Mouse (Mus musculus) ES-E14 (cell line): ENCODE data around the gene Kptn. TPM values are rescaled to one million over a fixed set of nuclear protein-coding genes. Genes with fewer than 3 reads are reported as not detected.

ENCODE experiments used
- DNase-seq: peaks from one replicate; pipeline ENCODE4 v3.0.0-alpha.2; 2013; ENCODE audit warnings: low read depth, low spot score
- H3K27ac ChIP-seq: 2 replicates; pipeline ENCODE4 v1.5.1; 2012; ENCODE audit warnings: low read depth, mild to moderate bottlenecking, low read length, moderate library complexity, mixed read lengths; ENCODE audit not compliant: poor library complexity, insufficient read depth, severe bottlenecking
- H3K36me3 ChIP-seq: 2 replicates; pipeline ENCODE4 v1.6.1; 2012; ENCODE audit warnings: mild to moderate bottlenecking, low read length, moderate library complexity, mixed read lengths; ENCODE audit not compliant: control insufficient read depth, poor library complexity, insufficient read depth, severe bottlenecking
- H3K4me1 ChIP-seq, 2 experiments: fragments of 150-350 bp in 1 of 2; sonication (generic) in 1 of 2; 2 replicates each; pipeline ENCODE4 v1.6.1; 2012; ENCODE audit warnings: low read length in 2 of 2, mild to moderate bottlenecking in 1 of 2, mixed read lengths in 1 of 2; ENCODE audit not compliant: control insufficient read depth in 2 of 2, insufficient read depth in 2 of 2, poor library complexity in 1 of 2
- H3K4me3 ChIP-seq, 2 experiments: fragments of 150-350 bp in 1 of 2; sonication (generic) in 1 of 2; 2 replicates each; pipeline ENCODE4 v1.5.1; 2012; ENCODE audit warnings: low read length in 2 of 2, low read depth in 1 of 2, mild to moderate bottlenecking in 1 of 2, mixed read lengths in 1 of 2; ENCODE audit not compliant: insufficient read depth in 1 of 2, poor library complexity in 1 of 2, severe bottlenecking in 1 of 2
- H3K9ac ChIP-seq: 2 replicates; pipeline ENCODE4 v1.6.1; 2012; ENCODE audit warnings: low read depth, mild to moderate bottlenecking, low read length, mixed read lengths; ENCODE audit not compliant: poor library complexity, insufficient read depth, severe bottlenecking
- H3K9me3 ChIP-seq: fragments of 150-350 bp; sonication (generic); 2 replicates; pipeline ENCODE4 v1.6.1; 2012; ENCODE audit warnings: low read depth, mild to moderate bottlenecking, low read length; ENCODE audit not compliant: control insufficient read depth, insufficient read depth
- CHD2 ChIP-seq: IDR thresholded peaks from 2 replicates; pipeline ENCODE4 v1.6.1; 2014; ENCODE audit warnings: mild to moderate bottlenecking, low read depth, low read length, inconsistent platforms
- HCFC1 ChIP-seq: IDR thresholded peaks from 2 replicates; pipeline ENCODE4 v1.6.1; 2012; ENCODE audit warnings: low read length, inconsistent platforms, borderline replicate concordance; ENCODE audit not compliant: insufficient read depth
- MAFK ChIP-seq: IDR thresholded peaks from 2 replicates; pipeline ENCODE4 v1.6.1; 2014; ENCODE audit warnings: mild to moderate bottlenecking, low read depth, low read length, inconsistent platforms; ENCODE audit not compliant: insufficient read depth
- ZC3H11A ChIP-seq: IDR thresholded peaks from 2 replicates; pipeline ENCODE4 v1.6.1; 2012; ENCODE audit warnings: low read depth, mild to moderate bottlenecking, inconsistent platforms, low read length, borderline replicate concordance
- ZNF384 ChIP-seq: IDR thresholded peaks from 2 replicates; pipeline ENCODE4 v1.6.1; 2012; ENCODE audit warnings: low read depth, low read length, inconsistent platforms
- in situ Hi-C, 2 experiments: fragments of 600-800 bp; cut with MboI; formaldehyde crosslinking; loops; one replicate each; pipeline ENCODE4 v1.15.1; 2025; ENCODE audit warnings: low sequenced_read_pairs in 2 of 2, inconsistent platforms in 1 of 2; ENCODE audit not compliant: unreplicated experiment in 2 of 2
- total RNA-seq: library from RNA; depleted of rRNA; stranded (reverse); fragments of 300-350 nt; gene quantifications from 2 replicates; pipeline ENCODE4 v1.2.3, GENCODE M21; 2012

The Kptn gene
- total RNA-seq, 1 experiment, result 15.4 TPM

DNA sequence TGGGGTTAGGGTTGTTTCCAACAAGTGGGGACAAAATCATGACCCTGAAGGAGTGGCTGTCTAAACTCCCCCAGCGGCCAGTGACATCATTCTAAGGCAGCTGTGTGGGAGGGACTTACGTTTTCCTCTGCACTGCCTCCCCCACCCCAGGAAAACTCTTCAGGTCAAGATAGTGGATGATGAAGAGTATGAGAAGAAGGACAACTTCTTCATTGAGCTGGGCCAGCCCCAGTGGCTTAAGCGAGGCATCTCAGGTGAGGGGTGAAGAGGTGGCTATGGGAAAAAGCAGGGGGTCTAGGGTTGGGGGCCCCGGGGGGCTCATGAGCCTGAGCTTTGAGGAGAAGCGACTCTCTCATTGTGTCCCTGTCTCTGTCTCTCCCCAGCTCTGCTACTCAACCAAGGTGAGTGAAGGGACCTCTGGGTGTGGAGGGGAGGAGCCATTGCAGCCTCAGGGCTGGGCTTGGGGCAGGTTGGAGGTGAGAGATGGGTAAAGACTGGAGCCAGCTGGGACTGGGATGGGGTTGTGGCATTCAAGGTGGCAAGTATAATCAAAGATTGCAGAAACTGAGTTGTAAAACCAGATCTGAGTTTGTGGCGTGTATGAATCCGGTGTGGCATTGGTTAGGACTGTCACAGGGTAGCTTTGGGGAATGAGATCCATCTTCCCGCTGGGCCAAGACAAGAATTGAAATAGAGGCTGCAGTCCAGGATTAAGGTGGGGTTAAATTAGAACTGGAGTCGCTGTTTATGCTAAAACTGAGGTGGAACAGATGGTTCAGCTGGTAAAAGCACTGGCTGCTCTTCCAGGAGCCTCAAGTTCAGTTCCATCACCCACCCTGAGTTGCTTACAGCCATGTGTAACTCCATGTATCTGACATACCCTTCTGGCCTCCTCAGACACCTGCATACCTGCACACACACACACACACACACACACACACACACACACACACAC lies 30.8 kb downstream of the Kptn start:
- no peak for DNase-seq
- in situ Hi-C loops, result no loop called here
- TF ChIP-seq HCFC1 (no peak), ZNF384 (no peak), MAFK (no peak), CHD2 (no peak)

GRCm38 (mm10) chr7:16153522-16153921 lies 33.8 kb downstream of the Kptn start:
- Histone ChIP-seq H3K27ac (no peak overlapping the region), H3K4me1 (no peaks in the 10 kb centered on the region), H3K4me3 (no peak overlapping the region), H3K9ac (no peak overlapping the region), H3K9me3 (no peaks in the 10 kb centered on the region), H3K36me3 (no peaks in the 10 kb centered on the region)
- DNase-seq, result peak; percentile 59
- in situ Hi-C loops, result no loop called here
- TF ChIP-seq ZC3H11A (peak; percentile 49; the same call in 1 of the 2 replicates), ZNF384 (no peak)

More for the DNA sequence above, 30.8 kb downstream of the Kptn start:
- Histone ChIP-seq H3K4me3 (no peak overlapping the region), H3K9me3 (no peaks in the 10 kb centered on the region), H3K36me3 (no peaks in the 10 kb centered on the region), H3K27ac (no peak overlapping the region), H3K4me1 (peaks cover 0 to 6% of the 10 kb centered on the region in 2 experiments; a peak in 1 of 4 replicates), H3K9ac (no peak overlapping the region)

DNA sequence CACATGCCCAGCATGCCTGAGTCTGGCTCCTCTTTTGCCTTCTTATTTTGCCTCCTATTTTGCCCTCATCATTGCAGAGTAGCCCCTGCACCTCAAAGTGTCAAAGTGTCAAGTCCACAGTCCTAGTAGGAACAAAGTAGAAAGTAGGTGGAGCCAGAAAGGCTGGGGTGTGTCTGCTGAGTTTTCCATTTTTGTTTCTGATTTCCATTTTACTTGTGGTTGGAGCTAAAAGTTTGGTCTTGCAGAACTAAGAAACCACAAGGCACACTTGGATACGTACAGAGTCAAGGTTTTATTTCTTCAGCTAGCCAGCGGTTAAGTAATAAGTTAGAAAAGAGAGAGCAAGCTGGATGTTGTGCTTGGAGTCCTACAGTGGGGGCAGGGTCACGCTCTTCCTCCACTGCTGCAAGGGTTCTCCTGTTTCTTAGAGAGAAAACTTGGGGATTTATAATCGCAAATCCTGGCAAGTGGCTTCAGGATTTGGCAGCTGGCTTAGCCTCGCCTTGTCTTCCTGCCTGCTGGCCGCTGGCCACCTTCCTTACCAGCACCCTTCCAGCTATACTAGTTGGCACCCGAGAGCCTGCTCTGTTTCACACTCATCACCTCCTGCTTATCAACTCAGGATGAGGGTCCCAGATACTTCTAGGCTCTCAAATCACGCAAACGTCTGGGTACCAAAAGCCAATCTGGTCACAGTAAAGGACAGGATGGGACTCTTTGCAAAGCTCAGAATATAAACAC lies 35.6 kb downstream of the Kptn start:
- H3K27ac ChIP-seq, result no peak overlapping the region
- DNase-seq, result no peak
- peaks cover 0 to 6% of the 10 kb centered on the region in 2 experiments; a peak in 1 of 4 replicates for H3K4me1 ChIP-seq
- no peak overlapping the region for H3K4me3 ChIP-seq
- TF ChIP-seq ZNF384 (no peak), CHD2 (no peak), ZC3H11A (no peak), MAFK (no peak), HCFC1 (no peak)
- in situ Hi-C loops, result no loop called here
- H3K36me3 ChIP-seq, result no peaks in the 10 kb centered on the region
- no peak overlapping the region for H3K9ac ChIP-seq
- H3K9me3 ChIP-seq, result no peaks in the 10 kb centered on the region

GRCm38 (mm10) chr7:16156105-16156714 lies 36.5 kb downstream of the Kptn start:
- Histone ChIP-seq H3K9me3 (no peaks in the 10 kb centered on the region), H3K4me3 (no peak overlapping the region), H3K36me3 (no peaks in the 10 kb centered on the region), H3K9ac (no peak overlapping the region), H3K27ac (no peak overlapping the region), H3K4me1 (peaks cover 0 to 8% of the 10 kb centered on the region in 2 experiments; a peak in 1 of 4 replicates)
- no peak for DNase-seq
- in situ Hi-C loops, result no loop called here
- TF ChIP-seq ZC3H11A (no peak), ZNF384 (no peak), CHD2 (no peak), HCFC1 (no peak), MAFK (no peak)
